Mouse (Mus musculus) right cerebral cortex, adult 2 months (tissue): ENCODE measurements around the gene Atp5s.

Source experiments
- DNase-seq, 2 experiments: peaks; one replicate each; pipeline ENCODE4 v3.0.0; 2021 to 2022; ENCODE audit warnings: low spot score in 2 of 2

Gene Atp5s

GRCm38 (mm10) chr12:69777341-69777730 is 52.6 kb downstream of the Atp5s start:
- no peak for DNase-seq

GRCm38 (mm10) chr12:69777957-69778356 is 53.2 kb downstream of the Atp5s start:
- no peak for DNase-seq

GRCm38 (mm10) chr12:69781480-69781879 is 56.7 kb downstream of the Atp5s start:
- no peak for DNase-seq

- DNase-seq: no peak
Measured at GRCm38 (mm10) chr12:69781935-69782650, 57.3 kb downstream of the Atp5s start.

DNA sequence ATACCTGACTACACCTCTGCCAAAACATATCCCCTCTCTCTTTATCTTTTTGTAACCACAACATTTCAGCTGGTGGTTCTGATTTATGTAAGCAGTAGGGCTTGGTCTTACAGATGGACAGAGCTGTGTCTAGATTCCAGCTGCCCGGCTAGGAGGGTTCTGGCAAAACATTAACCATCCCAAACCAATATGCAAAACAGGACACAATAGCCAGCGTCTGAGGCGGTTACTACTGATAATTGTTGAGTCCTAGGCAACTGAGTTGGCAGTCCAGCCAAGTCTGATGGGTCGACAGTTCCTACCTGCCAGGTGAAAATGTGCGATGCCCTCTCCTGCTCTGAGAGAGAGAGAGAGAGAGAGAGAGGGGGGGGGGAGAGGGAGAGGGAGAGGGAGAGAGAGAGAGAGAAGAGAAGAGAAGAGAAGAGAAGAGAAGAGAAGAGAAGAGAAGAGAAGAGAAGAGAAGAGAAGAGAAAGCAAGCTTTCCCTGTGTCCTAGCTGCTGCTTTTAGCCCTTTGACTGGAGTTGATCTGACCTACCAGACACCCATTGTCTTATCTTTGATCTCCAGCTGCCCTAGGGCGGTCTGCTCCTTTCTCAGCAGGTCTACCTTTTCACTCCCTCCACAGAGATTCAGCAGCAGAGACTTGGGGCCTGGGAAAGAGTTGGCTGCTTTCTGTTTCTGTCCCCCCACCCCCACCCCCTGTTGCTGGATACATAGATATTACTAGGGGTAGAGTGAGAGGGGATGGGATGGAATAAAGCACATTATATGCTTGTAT is 58.7 kb downstream of the Atp5s start:
- no peak for DNase-seq

- DNase-seq: no peak
Measured at GRCm38 (mm10) chr12:69785471-69785870, 60.7 kb downstream of the Atp5s start.

DNA sequence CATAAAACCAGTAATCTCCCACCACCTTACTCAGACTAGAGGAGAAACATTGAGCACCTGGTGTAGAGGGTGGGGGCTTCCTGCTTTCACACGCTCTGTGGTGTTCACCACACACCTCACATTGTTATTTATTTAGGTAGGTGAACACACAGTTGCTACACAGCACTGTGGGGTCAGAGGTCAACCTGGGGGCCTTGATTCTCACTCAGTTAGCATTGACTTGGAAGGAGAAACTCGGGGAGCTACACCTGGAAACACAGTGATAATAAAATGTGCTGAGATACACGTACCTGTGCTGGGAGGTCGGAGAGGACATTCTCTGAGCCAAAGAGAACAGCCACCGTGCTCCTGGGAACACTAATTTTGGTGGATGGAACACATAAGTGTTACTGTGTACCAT is 63.6 kb downstream of the Atp5s start:
- DNase-seq: no peak

DNA sequence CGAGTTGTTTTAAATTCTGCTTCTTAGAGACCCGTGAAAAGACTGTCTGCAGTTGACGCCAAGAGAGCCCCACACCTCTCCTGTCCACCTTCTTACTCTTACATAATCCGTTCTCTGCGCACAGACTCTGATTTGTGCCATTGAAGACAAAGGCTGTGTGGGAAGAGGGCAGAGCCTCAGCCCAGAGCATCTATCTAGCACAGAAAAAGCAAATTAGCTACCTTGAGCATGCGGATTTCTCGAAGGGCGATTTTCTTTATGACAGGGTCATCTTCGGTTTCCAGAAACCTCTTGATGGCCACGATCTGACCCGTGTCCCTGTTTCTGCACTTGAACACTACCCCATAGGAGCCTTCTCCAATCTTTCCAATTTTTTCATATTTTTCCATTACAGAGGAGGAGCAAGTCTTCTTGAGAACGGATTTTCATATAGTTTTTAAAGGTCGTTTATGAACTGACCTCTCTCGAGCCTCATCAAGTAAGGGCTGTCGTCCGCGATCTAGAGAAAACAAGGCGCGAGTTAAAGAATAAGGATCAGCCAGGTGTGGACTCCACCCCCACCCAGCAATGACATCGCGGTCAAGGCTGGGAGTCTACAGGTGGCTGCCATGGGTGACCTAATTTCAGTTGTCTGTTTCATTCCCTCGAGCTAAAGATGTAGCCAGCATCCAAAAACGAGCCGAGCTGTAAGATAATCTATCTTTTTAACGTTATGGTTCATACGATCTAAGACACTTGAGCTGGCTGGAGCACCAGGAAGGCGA is 65.2 kb downstream of the Atp5s start:
- peak; percentile 27 to 44 for DNase-seq

DNA sequence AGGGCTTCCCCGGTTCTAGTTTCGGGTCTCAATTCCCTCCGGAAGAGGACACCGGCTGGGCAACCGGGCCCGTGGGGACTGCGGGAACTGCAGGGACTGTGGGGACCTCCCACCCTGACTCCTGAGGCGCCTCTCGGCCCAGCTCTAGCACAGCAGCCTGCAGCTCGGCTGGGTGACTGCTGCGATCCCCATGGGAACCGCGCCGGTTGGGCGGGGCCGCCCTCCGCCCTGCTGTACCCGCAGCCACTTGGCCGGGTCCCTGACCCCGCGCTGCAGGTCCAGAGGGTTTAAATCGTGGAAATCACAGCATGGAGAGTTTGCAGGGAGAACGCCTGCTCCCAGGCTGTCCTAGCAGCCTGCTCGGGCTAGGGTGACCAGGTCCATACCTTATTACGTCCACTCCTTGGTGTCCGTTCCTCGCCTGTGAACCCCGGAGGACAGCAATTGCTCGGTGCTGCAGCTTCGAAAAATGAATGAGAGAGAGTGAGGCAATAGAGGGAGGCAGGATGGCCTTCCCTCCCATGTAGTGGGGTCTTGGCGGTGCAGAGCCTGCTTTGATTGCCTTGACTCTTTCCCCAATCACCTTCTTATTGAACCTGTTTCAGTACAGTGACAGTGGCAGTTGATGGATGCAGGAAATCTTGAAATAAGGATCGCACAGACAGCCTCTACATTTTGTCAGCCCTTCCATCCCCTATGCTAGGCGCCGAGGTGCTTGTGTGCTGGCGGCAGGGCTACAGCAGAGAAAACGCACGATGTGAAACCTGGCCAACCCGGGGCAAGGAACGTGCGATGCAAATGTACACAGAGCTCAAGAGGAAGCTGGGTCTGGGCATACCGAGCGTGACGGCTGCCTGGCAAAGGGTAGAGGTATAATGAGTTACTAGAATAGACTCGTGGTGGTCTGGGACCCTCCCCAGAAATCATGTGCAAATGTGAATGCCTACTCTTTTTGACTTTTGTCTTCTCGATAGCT is 66.1 kb downstream of the Atp5s start, which contains the start of gene Cdkl1:
Gene Cdkl1 (minus strand): TSS at position 738 of the 976 bp plus-strand sequence.
- peak; percentile 61 to 76 for DNase-seq
